Mouse (Mus musculus) ES-E14 (cell line): ENCODE results near the gene Dtnb.

Experiments used
- CHD2 ChIP-seq: IDR thresholded peaks from 2 replicates; pipeline ENCODE4 v1.6.1; 2014; ENCODE audit warnings: mild to moderate bottlenecking, low read depth, low read length, inconsistent platforms
- HCFC1 ChIP-seq: IDR thresholded peaks from 2 replicates; pipeline ENCODE4 v1.6.1; 2012; ENCODE audit warnings: low read length, inconsistent platforms, borderline replicate concordance; ENCODE audit not compliant: insufficient read depth
- MAFK ChIP-seq: IDR thresholded peaks from 2 replicates; pipeline ENCODE4 v1.6.1; 2014; ENCODE audit warnings: mild to moderate bottlenecking, low read depth, low read length, inconsistent platforms; ENCODE audit not compliant: insufficient read depth
- ZC3H11A ChIP-seq: IDR thresholded peaks from 2 replicates; pipeline ENCODE4 v1.6.1; 2012; ENCODE audit warnings: low read depth, mild to moderate bottlenecking, inconsistent platforms, low read length, borderline replicate concordance

DNA sequence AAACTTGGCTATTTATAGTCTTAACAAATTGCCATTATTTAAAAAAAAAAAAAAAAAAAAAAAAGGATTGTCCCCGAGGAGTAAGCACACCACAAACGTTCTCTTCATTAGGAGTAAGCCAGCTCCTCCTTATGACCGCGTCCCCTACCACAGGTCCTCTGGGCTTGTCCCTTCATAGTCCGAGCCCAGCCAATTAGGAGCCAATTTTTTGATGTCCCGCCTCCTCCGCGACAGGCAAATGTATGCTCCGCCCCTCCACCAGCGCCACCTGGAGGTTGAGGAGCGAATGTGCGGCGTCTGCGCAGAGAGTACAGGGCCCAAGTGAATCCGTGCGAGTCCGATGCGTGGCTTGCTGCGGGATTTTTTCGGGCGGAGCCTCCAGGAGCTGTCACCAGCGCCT lies 219.6 kb downstream of the Dtnb start:
- TF ChIP-seq ZC3H11A (0 out of 2 replicates have a peak, but pooled peaks have one; percentile 1), CHD2 (no peak), MAFK (no peak), HCFC1 (no peak)
